Mouse (Mus musculus) lung, embryonic 16.5 days (tissue): ENCODE results near the gene Fsd2. TPM values are rescaled to one million over a fixed set of nuclear protein-coding genes. Genes with fewer than 3 reads are reported as not detected.

Experiments used
- ATAC-seq: fragments of 200-750 bp; cut with Nextera tagmentation; 2 replicates; pipeline ENCODE4 v1.8.0; 2017; ENCODE audit warnings: low read depth, mild to moderate bottlenecking, moderate library complexity
- H3K27ac ChIP-seq: fragments of 300-500 bp; sonication (generic); 2 replicates; pipeline ENCODE4 v1.5.1; 2014; ENCODE audit warnings: mild to moderate bottlenecking, control low read depth, low read length
- H3K27me3 ChIP-seq: fragments of 300-500 bp; sonication (generic); 2 replicates; pipeline ENCODE4 v1.6.1; 2014; ENCODE audit warnings: low read depth, low read length, mixed read lengths; ENCODE audit not compliant: control insufficient read depth, insufficient read depth
- H3K36me3 ChIP-seq: fragments of 300-500 bp; sonication (generic); 2 replicates; pipeline ENCODE4 v1.6.1; 2014; ENCODE audit warnings: low read length; ENCODE audit not compliant: control insufficient read depth, insufficient read depth
- H3K4me1 ChIP-seq: fragments of 300-500 bp; sonication (generic); replicated peaks from 2 replicates; pipeline ENCODE4 v1.6.1; 2014; ENCODE audit warnings: low read length, mixed read lengths; ENCODE audit not compliant: control insufficient read depth, insufficient read depth
- H3K4me2 ChIP-seq: fragments of 300-500 bp; sonication (generic); 2 replicates; pipeline ENCODE4 v1.6.1; 2014; ENCODE audit warnings: low read depth, low read length, control low read depth
- H3K4me3 ChIP-seq: fragments of 300-500 bp; sonication (generic); 2 replicates; pipeline ENCODE4 v1.5.1; 2014; ENCODE audit warnings: mild to moderate bottlenecking, low read length, control low read depth
- H3K9ac ChIP-seq: fragments of 300-500 bp; sonication (generic); 2 replicates; pipeline ENCODE4 v1.6.1; 2014; ENCODE audit warnings: low read length, control low read depth
- H3K9me3 ChIP-seq: fragments of 300-500 bp; sonication (generic); 2 replicates; pipeline ENCODE4 v1.6.1; 2016; ENCODE audit warnings: low read length; ENCODE audit not compliant: control insufficient read depth
- WGBS: fragments of 180-500 bp; shearing (Covaris S2); extraction: QIAGEN DNeasy Blood & Tissue Kit; methylation state at CpG from one replicate; pipeline ENCODE4 v1.1.7; 2014; 5-methylcytosine and 5-hydroxymethylcytosine counted together
- polyA plus RNA-seq: library from polyadenylated mRNA; unstranded; fragments of >200 nt; fragmentation: Nextera tagmentation; extraction: Ambion mirVana; gene quantifications from 2 replicates; pipeline ENCODE4 v1.2.1, GENCODE M21; 2015

The Fsd2 gene
- polyA plus RNA-seq, 1 experiment from 2014 or later, result 1.8 TPM

DNA sequence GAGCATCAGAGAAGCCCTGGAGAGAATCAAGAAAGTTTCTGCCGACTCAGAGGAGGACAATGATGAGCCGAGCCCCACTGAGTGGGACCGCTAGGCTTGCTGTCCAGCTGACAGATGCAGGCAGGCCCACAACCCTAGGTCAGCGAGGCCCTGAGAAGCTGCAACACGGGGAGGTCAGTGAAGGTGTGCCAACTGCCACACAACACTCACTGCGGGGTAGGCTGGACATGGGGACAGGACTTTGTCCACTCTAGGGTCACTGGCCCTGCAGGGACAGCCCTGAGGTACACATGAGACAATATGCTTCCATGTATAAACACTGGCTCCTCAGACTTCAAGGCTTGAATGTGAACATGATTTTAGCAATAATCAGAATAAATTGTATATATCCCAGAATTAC is 29.3 kb upstream of the Fsd2 start:
- Histone ChIP-seq H3K9ac (no peak overlapping the region), H3K4me1 (no peaks in the 10 kb centered on the region), H3K36me3 (peaks cover 18% of the 10 kb centered on the region), H3K27ac (no peak overlapping the region), H3K4me3 (no peak overlapping the region), H3K4me2 (no peak overlapping the region), H3K27me3 (no peaks in the 10 kb centered on the region), H3K9me3 (no peaks in the 10 kb centered on the region)
- WGBS, result 86% methylated on average over 6 of the region's 6 CpGs
- ATAC-seq, result no peak

DNA sequence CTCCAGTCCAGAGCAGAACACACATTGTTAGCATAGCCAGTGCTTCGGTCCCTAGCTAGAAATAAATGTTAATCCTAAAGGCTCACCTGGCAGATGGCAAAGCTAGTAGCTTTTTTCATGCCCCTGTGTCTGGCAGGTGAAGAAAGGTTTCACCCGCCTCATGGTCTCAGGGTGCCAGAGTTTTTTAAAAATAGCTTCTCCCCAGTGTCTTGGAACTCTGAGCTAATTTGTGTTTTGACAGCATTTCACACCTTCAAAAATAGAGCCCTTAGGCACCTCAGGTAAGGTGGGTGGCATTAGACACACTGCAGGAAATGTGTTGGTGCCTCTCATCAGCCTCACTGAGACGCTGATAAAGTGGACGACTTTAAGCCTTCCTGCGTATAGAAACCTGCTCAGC is 28.3 kb upstream of the Fsd2 start:
- H3K4me2 ChIP-seq, result no peak overlapping the region
- no peak overlapping the region for H3K27ac ChIP-seq
- H3K9me3 ChIP-seq, result no peaks in the 10 kb centered on the region
- no peak for ATAC-seq
- peaks cover 18% of the 10 kb centered on the region for H3K36me3 ChIP-seq
- no peak overlapping the region for H3K9ac ChIP-seq
- no peaks in the 10 kb centered on the region for H3K4me1 ChIP-seq
- WGBS, result 65% methylated on average over 5 of the region's 5 CpGs
- no peak overlapping the region for H3K4me3 ChIP-seq
- H3K27me3 ChIP-seq, result no peaks in the 10 kb centered on the region

DNA sequence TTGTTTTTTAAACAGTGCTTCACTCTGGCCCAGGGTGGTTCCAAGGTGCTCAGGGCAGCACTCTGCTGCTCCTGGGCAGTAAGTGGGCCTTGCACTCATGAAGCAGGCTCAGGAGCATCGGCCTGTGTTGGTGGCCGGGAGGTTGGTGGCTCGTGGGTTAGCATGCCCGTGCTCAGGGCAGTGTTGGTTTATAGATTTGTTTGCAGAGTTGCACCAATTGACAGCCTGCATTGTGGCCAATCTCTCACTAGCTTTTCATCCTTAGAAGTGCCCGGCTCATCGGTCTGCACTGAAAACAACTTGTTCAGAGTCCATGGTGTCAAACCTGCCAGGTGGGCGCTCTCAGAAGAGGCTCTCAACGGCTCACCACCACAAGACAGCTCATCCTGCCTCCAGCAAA is 26.6 kb upstream of the Fsd2 start:
- Histone ChIP-seq H3K27me3 (no peaks in the 10 kb centered on the region), H3K36me3 (peaks cover 18% of the 10 kb centered on the region), H3K9ac (no peak overlapping the region), H3K27ac (no peak overlapping the region), H3K9me3 (no peaks in the 10 kb centered on the region), H3K4me1 (no peaks in the 10 kb centered on the region), H3K4me3 (no peak overlapping the region), H3K4me2 (no peak overlapping the region)
- ATAC-seq, result no peak
- WGBS, result 77% methylated on average over 8 of the region's 8 CpGs

DNA sequence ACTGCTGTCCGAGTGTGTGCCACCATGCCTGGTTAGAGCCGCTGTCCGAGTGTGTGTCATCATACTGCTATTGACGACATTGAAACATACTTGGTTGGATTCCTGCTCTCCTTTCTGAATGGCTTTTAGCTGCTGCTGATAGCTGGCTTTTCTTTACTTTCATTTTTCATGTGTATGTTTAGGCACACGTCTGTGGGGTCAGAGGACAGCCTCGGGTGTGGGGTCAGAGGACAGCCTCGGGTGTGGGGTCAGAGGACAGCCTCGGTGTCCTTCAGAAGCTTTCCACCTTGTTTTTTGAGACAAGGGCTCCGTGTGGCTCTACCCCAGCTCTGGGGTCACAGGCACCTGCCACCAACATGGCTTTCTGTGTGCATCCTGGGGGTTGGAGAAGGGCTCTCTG is 25.9 kb upstream of the Fsd2 start:
- Histone ChIP-seq H3K36me3 (peaks cover 16% of the 10 kb centered on the region), H3K4me2 (no peak overlapping the region), H3K9me3 (no peaks in the 10 kb centered on the region), H3K27me3 (no peaks in the 10 kb centered on the region), H3K4me1 (no peaks in the 10 kb centered on the region), H3K27ac (no peak overlapping the region), H3K4me3 (no peak overlapping the region), H3K9ac (no peak overlapping the region)
- ATAC-seq, result no peak
- WGBS, result 71% methylated on average over 9 of the region's 9 CpGs

DNA sequence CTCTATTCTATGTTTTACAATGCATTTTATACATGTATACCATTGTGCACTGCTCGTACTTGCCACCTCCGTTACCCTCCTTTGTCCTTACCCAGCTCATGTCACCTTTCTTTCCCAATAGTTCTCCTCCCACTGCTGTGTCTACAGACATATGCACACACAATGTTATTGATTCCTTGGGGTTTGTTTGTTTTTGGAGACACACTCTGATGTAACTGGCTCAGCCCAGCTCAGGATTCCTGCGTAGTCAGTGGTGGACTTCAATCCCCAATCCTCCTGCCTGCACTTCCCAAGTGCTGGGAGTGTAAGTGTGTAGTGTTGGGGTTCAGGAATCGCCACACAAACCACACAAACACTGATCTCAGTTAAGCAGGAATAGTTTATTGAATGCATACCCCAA is 20.5 kb upstream of the Fsd2 start:
- no peak for ATAC-seq
- no peak overlapping the region for H3K27ac ChIP-seq
- no peak overlapping the region for H3K9ac ChIP-seq
- WGBS, result 84% methylated on average over 4 of the region's 4 CpGs
- peaks cover 17% of the 10 kb centered on the region for H3K36me3 ChIP-seq
- H3K4me3 ChIP-seq, result no peak overlapping the region
- no peaks in the 10 kb centered on the region for H3K4me1 ChIP-seq
- no peak overlapping the region for H3K4me2 ChIP-seq
- H3K27me3 ChIP-seq, result no peaks in the 10 kb centered on the region
- H3K9me3 ChIP-seq, result no peaks in the 10 kb centered on the region

DNA sequence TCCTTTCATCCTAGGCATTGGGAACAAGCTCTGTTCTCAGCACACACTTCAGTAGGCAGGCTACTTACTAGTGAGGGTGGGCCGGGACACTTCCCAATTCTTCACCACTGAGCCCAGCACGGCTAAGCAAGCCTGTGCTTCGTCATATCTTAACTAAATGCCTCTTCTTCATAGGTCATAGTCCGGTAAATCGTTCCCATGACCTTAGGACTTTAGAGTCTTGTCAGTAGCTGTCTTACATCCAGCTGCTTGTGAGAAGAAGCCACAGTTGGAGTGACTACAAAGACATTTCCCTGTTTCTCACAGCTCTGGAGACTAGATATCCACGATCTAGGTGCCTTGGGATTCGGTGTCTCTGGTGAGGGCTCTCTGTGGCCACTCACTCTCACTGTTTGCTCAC is 18.6 kb upstream of the Fsd2 start:
- ATAC-seq, result no peak
- H3K36me3 ChIP-seq, result peaks cover 16% of the 10 kb centered on the region

DNA sequence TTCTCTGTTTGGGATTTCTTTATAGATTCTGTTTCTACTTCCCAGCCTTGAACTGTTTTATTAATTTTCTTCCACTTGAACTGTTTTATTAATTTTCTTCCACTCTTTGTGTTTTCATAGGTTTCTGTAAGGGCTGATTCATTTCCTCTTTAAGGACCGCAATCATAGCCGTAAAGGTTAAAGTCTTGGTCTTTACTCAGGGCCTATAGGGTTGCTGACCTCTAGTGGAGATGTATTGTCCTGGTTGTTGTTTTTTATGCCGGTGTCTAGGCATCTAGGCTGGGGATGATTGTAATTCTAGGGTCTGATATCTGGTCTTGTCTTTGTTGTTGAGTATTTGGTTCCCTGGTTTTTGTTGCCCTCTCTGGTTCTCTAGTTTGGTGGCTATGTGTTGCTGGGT is 16.8 kb upstream of the Fsd2 start:
- Histone ChIP-seq H3K27ac (no peak overlapping the region), H3K4me2 (no peak overlapping the region), H3K36me3 (peaks cover 19% of the 10 kb centered on the region), H3K27me3 (no peaks in the 10 kb centered on the region), H3K9ac (no peak overlapping the region), H3K9me3 (no peaks in the 10 kb centered on the region), H3K4me1 (no peaks in the 10 kb centered on the region), H3K4me3 (no peak overlapping the region)
- no peak for ATAC-seq
- WGBS, result 70% methylated on average over 3 of the region's 3 CpGs

More for the DNA sequence above, 18.6 kb upstream of the Fsd2 start:
- H3K27ac ChIP-seq, result no peak overlapping the region
- 72% methylated on average over 7 of the region's 7 CpGs for WGBS
- no peaks in the 10 kb centered on the region for H3K9me3 ChIP-seq
- H3K4me3 ChIP-seq, result no peak overlapping the region
- no peaks in the 10 kb centered on the region for H3K27me3 ChIP-seq
- no peaks in the 10 kb centered on the region for H3K4me1 ChIP-seq
- H3K9ac ChIP-seq, result no peak overlapping the region
- H3K4me2 ChIP-seq, result no peak overlapping the region

DNA sequence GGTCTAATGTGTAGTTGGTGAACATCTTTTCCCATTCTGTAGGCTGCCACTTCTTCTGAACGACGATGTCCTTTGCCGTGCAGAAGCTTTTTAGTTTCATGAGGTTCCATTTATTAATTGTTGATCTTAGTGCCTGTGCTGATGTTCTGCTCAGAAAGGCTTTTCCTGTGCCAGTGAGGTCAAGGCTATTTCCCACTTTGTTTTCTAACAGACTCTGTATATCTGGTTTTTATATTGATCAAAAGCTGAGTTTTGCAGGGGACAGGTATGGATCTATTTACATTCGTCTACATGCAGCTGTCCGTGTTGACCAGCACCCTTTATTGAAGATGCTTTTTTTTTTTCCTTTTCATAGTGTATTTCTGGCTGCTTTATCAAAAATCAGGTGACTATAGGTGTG is 12.6 kb upstream of the Fsd2 start:
- no peaks in the 10 kb centered on the region for H3K4me1 ChIP-seq
- no peak overlapping the region for H3K4me3 ChIP-seq
- H3K4me2 ChIP-seq, result no peak overlapping the region
- no peaks in the 10 kb centered on the region for H3K9me3 ChIP-seq
- WGBS, result 94% methylated on average over 5 of the region's 5 CpGs
- no peaks in the 10 kb centered on the region for H3K27me3 ChIP-seq
- ATAC-seq, result no peak
- no peak overlapping the region for H3K27ac ChIP-seq
- H3K36me3 ChIP-seq, result peaks cover 18% of the 10 kb centered on the region
- H3K9ac ChIP-seq, result no peak overlapping the region

DNA sequence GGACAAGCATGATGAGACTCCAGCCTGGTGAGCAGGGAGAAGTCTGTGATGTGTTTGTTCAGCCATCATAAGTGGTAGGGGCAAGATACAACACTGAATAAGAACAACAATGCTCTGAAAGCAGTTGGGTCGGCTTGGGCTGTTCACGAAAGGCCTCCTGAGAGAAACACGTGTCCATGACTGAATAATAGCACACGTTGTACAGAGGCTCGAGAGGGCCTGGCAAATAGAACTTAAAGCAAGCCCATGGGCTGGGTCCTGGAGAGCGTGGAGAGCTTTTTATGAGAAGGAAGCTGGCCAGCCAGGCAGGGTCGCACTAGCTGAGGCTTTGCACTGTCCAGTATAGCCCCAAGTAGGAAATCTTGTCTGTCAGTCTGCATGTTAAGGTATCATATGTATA is 11.7 kb upstream of the Fsd2 start:
- no peaks in the 10 kb centered on the region for H3K27me3 ChIP-seq
- no peaks in the 10 kb centered on the region for H3K4me1 ChIP-seq
- no peak overlapping the region for H3K4me2 ChIP-seq
- no peaks in the 10 kb centered on the region for H3K9me3 ChIP-seq
- peak; percentile 28 for ATAC-seq
- H3K9ac ChIP-seq, result no peak overlapping the region
- no peak overlapping the region for H3K27ac ChIP-seq
- H3K4me3 ChIP-seq, result no peak overlapping the region
- 85% methylated on average over 7 of the region's 7 CpGs for WGBS
- peaks cover 18% of the 10 kb centered on the region for H3K36me3 ChIP-seq

DNA sequence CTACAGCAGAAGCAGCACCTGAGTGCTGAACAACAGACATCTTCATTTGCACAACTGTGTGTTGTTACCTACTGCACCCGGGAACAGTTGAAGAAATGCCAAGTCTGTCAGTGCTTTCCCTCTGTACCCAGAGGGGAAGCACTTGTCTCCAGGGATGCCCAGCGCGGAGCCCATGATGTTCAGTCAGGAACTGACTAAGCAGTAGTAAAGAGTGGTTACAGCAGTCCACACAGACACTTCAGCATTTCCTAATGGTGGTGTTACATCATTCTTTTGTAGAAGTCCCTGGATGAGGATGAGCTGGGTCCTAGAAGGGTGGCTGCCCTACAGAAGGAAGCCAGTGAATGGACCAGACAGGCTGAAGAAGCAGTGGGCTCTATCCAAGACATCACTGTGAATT is 11.1 kb upstream of the Fsd2 start:
- no peak overlapping the region for H3K9ac ChIP-seq
- H3K27ac ChIP-seq, result no peak overlapping the region
- 95% methylated on average over 3 of the region's 3 CpGs for WGBS
- H3K9me3 ChIP-seq, result no peaks in the 10 kb centered on the region
- no peak for ATAC-seq
- peaks cover 2% of the 10 kb centered on the region for H3K4me1 ChIP-seq
- H3K36me3 ChIP-seq, result peaks cover 18% of the 10 kb centered on the region
- H3K27me3 ChIP-seq, result no peaks in the 10 kb centered on the region
- no peak overlapping the region for H3K4me2 ChIP-seq
- no peak overlapping the region for H3K4me3 ChIP-seq
